Mouse (Mus musculus): ENCODE data around the gene Gm47429. TPM values are rescaled to one million over a fixed set of nuclear protein-coding genes. Genes with fewer than 3 reads are reported as not detected.
A peak's percentile ranks its signal among the peaks of the same experiment; 100 is the strongest.
"Not testable (repeated sequence)": the region's sequence is repeated elsewhere in the genome, so short reads cannot be mapped to it uniquely, and the experiment has no call there.

The Gm47429 gene
- not detected in 2 replicates for polyA plus RNA-seq (2012; rRNA removed)

- no peak for DNase-seq (ENCODE audit: low read depth)
These were observed at the start of gene Gm47429 for GRCm38 (mm10) chr13:50443812-50444211. Gene Gm47429 (minus strand): TSS chr13:50443912.

- DNase-seq (ENCODE audit: low read depth), result not testable (repeated sequence)
These were observed 44.8 kb upstream of the Gm47429 start for GRCm38 (mm10) chr13:50488510-50488909.

- DNase-seq (ENCODE audit: low read depth), result no peak
These were observed 23.3 kb upstream of the Gm47429 start, which contains the start of gene Nutm2 for GRCm38 (mm10) chr13:50467007-50467406. Gene Nutm2 (plus strand): TSS chr13:50467307.

GRCm38 (mm10) chr13:50464621-50465562, 21.2 kb upstream of the Gm47429 start:
- no peak for DNase-seq (ENCODE audit: low read depth)

- DNase-seq (ENCODE audit: low read depth), result not testable (repeated sequence)
These were observed 16.7 kb upstream of the Gm47429 start for GRCm38 (mm10) chr13:50460433-50460832.

GRCm38 (mm10) chr13:50453426-50453825, 9.7 kb upstream of the Gm47429 start:
- DNase-seq (ENCODE audit: low read depth), result no peak

GRCm38 (mm10) chr13:50452266-50452665, 8.6 kb upstream of the Gm47429 start:
- DNase-seq (ENCODE audit: low read depth), result not testable (repeated sequence)

- DNase-seq (ENCODE audit: low read depth), result no peak
These were observed 1.5 kb upstream of the Gm47429 start for GRCm38 (mm10) chr13:50445261-50445660.

- DNase-seq (ENCODE audit: low read depth), result no peak
These were observed 17.0 kb downstream of the Gm47429 start for GRCm38 (mm10) chr13:50426686-50427085.

- DNase-seq (ENCODE audit: low read depth), result no peak
These were observed 19.2 kb downstream of the Gm47429 start for GRCm38 (mm10) chr13:50424517-50424916.

GRCm38 (mm10) chr13:50423625-50424209, 20.0 kb downstream of the Gm47429 start:
- no peak for DNase-seq (ENCODE audit: low read depth)

GRCm38 (mm10) chr13:50418421-50418820, 25.3 kb downstream of the Gm47429 start:
- DNase-seq (ENCODE audit: low read depth), result no peak

GRCm38 (mm10) chr13:50417389-50418183, 26.1 kb downstream of the Gm47429 start, which contains the start of gene Fbxw17:
Gene Fbxw17 (plus strand): TSS chr13:50417864.
- peak; percentile 12 for DNase-seq (ENCODE audit: low read depth)

Other genes with a start within 250 kb of the Gm47429 start
- gene Gm906, start 193.6 kb downstream of the Gm47429 start, polyA plus RNA-seq (2012; rRNA removed), result not detected in 2 replicates
- 19.6 and 19.9 TPM in 2 replicates for gene Fbxw17, start 26.0 kb downstream of the Gm47429 start, polyA plus RNA-seq (2012; rRNA removed)
- gene Nutm2, start 23.4 kb upstream of the Gm47429 start, polyA plus RNA-seq (2012; rRNA removed), result 0.04 TPM in 1 of 2 replicates, not detected in the other
- gene Gm904, start 199.3 kb upstream of the Gm47429 start, polyA plus RNA-seq (2012; rRNA removed), result not detected in 2 replicates